Mouse (Mus musculus) liver, postnatal 0 days (tissue): Measurements from ENCODE around the gene Rhbdl3.

Experiments used
- CTCF ChIP-seq: sonication (generic); IDR thresholded peaks from 2 replicates; pipeline ENCODE4 v1.5.1; 2016; ENCODE audit warnings: antibody characterized with exemption, low read depth
- EP300 ChIP-seq: IDR thresholded peaks from 2 replicates; pipeline ENCODE4 v1.6.1; 2016; ENCODE audit warnings: antibody characterized with exemption, low read depth, mild to moderate bottlenecking

GRCm38 (mm10) chr11:80396617-80397016 lies 95.9 kb downstream of the Rhbdl3 start:
- TF ChIP-seq CTCF (no peak), EP300 (no peak)
